ENCODE assay signal across 26 mouse cellular contexts in genomic region chr4:104869581-104869980, GRCm38 (mm10). TPM values are rescaled to one million over a fixed set of nuclear protein-coding genes. Genes with fewer than 3 reads are reported as not detected.
DNase-seq lines count a peak whose midpoint lies in the region; ATAC-seq and TF ChIP-seq lines count a peak whose summit lies in the region.
"Had no signal": no experiment of that assay in that cellular context is flagged by ENCODE, and none has a peak within 500 bp of the region (broad histone marks: within the 10 kb centered on the region; RNA-seq: fewer than 3 reads in every experiment).

No protein-coding gene starts in this region.

- no peaks in the 10 kb centered on the region for H3K27me3 ChIP-seq in kidney, embryonic 15.5 days
- no peaks in the 10 kb centered on the region for H3K27me3 ChIP-seq in liver, postnatal 0 days (ENCODE audit: insufficient read depth, low read length)
- no peaks in the 10 kb centered on the region for H3K27me3 ChIP-seq in liver, embryonic 12.5 days (replicated peaks)
- H3K27me3 ChIP-seq: embryonic facial prominence, embryonic 12.5 days; forebrain, embryonic 15.5 days; hindbrain, embryonic 13.5 days had no signal

- no peak overlapping the region for H3K4me3 ChIP-seq in kidney, embryonic 15.5 days (replicated peaks)
- no peak overlapping the region for H3K4me3 ChIP-seq in liver, postnatal 0 days (ENCODE audit: low read depth, low read length)
- no peak overlapping the region for H3K4me3 ChIP-seq in liver, embryonic 12.5 days
- H3K4me3 ChIP-seq: embryonic facial prominence, embryonic 12.5 days; forebrain, embryonic 15.5 days; hindbrain, embryonic 13.5 days had no signal

- no peak overlapping the region for H3K9ac ChIP-seq in kidney, embryonic 15.5 days
- H3K9ac ChIP-seq in liver, postnatal 0 days (replicated peaks): no peak overlapping the region
- no peak overlapping the region for H3K9ac ChIP-seq in liver, embryonic 12.5 days
- H3K9ac ChIP-seq: embryonic facial prominence, embryonic 12.5 days; forebrain, embryonic 15.5 days; hindbrain, embryonic 13.5 days had no signal

- no peak for ATAC-seq in kidney, embryonic 15.5 days (replicated peaks; ENCODE audit: low FRiP score)
- ATAC-seq in liver, postnatal 0 days: no peak
- no peak for ATAC-seq in liver, embryonic 12.5 days
- ATAC-seq: forebrain, embryonic 15.5 days had no signal

- peak; percentile 79 for DNase-seq in kidney, adult 11 months
- DNase-seq in liver, postnatal 0 days: peak; percentile 24
- DNase-seq in kidney, postnatal 10 days: peak; percentile 57
- DNase-seq in kidney, postnatal 4 days: peak; percentile 43 to 63
- no peak for DNase-seq in left cerebral cortex, adult 9 months (ENCODE audit: low spot score in 2 of 2)
- DNase-seq in heart, postnatal 4 days: no peak
- DNase-seq: adrenal gland, postnatal 10 days; cerebellum, adult 11 months; cerebellum, adult 8-10 months; cerebellum, postnatal 25 days; heart, postnatal 10 days had no signal

- H3K4me2 ChIP-seq in kidney, embryonic 15.5 days: no peak overlapping the region
- H3K4me2 ChIP-seq in liver, postnatal 0 days (ENCODE audit: low read depth, low read length): no peak overlapping the region
- no peak overlapping the region for H3K4me2 ChIP-seq in liver, embryonic 12.5 days
- H3K4me2 ChIP-seq: embryonic facial prominence, embryonic 12.5 days; forebrain, embryonic 15.5 days; hindbrain, embryonic 13.5 days had no signal

- no peak for TF ChIP-seq CTCF in liver, postnatal 0 days (IDR thresholded peaks at IDR 0.05; ENCODE audit: low read depth)

- no peak overlapping the region for H3K27ac ChIP-seq in kidney, embryonic 15.5 days
- no peak overlapping the region for H3K27ac ChIP-seq in liver, postnatal 0 days (ENCODE audit: low read depth)
- no peak overlapping the region for H3K27ac ChIP-seq in liver, embryonic 12.5 days
- H3K27ac ChIP-seq: embryonic facial prominence, embryonic 12.5 days; forebrain, embryonic 15.5 days; hindbrain, embryonic 13.5 days had no signal

- no peaks in the 10 kb centered on the region for H3K9me3 ChIP-seq in kidney, embryonic 15.5 days (replicated peaks)
- H3K9me3 ChIP-seq in liver, postnatal 0 days (ENCODE audit: low read length): no peaks in the 10 kb centered on the region
- no peaks in the 10 kb centered on the region for H3K9me3 ChIP-seq in liver, embryonic 12.5 days (replicated peaks)
- H3K9me3 ChIP-seq: embryonic facial prominence, embryonic 12.5 days; forebrain, embryonic 15.5 days; hindbrain, embryonic 13.5 days had no signal

- no peaks in the 10 kb centered on the region for H3K36me3 ChIP-seq in kidney, embryonic 15.5 days
- H3K36me3 ChIP-seq in liver, postnatal 0 days (replicated peaks; ENCODE audit: insufficient read depth, low read length): no peaks in the 10 kb centered on the region
- H3K36me3 ChIP-seq in liver, embryonic 12.5 days: no peaks in the 10 kb centered on the region
- H3K36me3 ChIP-seq: embryonic facial prominence, embryonic 12.5 days; forebrain, embryonic 15.5 days; hindbrain, embryonic 13.5 days had no signal

- no peak for TF ChIP-seq EP300 in liver, postnatal 0 days (IDR thresholded peaks at IDR 0.05; ENCODE audit: low read depth)

- no peaks in the 10 kb centered on the region for H3K4me1 ChIP-seq in kidney, embryonic 15.5 days
- H3K4me1 ChIP-seq in liver, postnatal 0 days (ENCODE audit: insufficient read depth): no peaks in the 10 kb centered on the region
- no peaks in the 10 kb centered on the region for H3K4me1 ChIP-seq in liver, embryonic 12.5 days
- H3K4me1 ChIP-seq: hindbrain, embryonic 13.5 days had no signal

RNA-seq across cellular contexts. Expression of gene C8a, which starts 6.6 kb away (rescaled TPM):
- polyA plus RNA-seq in kidney, embryonic 15.5 days (2015; fragmentation: Nextera tagmentation; extraction: Ambion mirVana): 0.19 and 0.23 TPM in 2 replicates
- polyA plus RNA-seq in liver, postnatal 0 days (2015; fragmentation: Nextera tagmentation; extraction: Ambion mirVana): 31.1 and 33.1 TPM in 2 replicates
- polyA plus RNA-seq in liver, embryonic 12.5 days (2016; fragmentation: Nextera tagmentation; extraction: Ambion mirVana): 7.3 and 7.4 TPM in 2 replicates
- total RNA-seq in heart, postnatal 4 days (2021): not detected
- total RNA-seq: gastrocnemius, adult 8-10 months; heart, postnatal 10 days; hematopoietic stem cell, adult 5-6 weeks; MEL had no signal
- polyA plus RNA-seq: C2C12; embryonic facial prominence, embryonic 12.5 days; forebrain, embryonic 11.5 days; forebrain, embryonic 15.5 days; heart, embryonic 14.5 days; hindbrain, embryonic 13.5 days had no signal

RNA-seq across cellular contexts. Expression of gene Gm17662, which starts 12.5 kb away (rescaled TPM):
- not detected in 2 replicates for polyA plus RNA-seq in kidney, embryonic 15.5 days (2015; fragmentation: Nextera tagmentation; extraction: Ambion mirVana)
- not detected in 2 replicates for polyA plus RNA-seq in liver, postnatal 0 days (2015; fragmentation: Nextera tagmentation; extraction: Ambion mirVana)
- not detected in 2 replicates for polyA plus RNA-seq in liver, embryonic 12.5 days (2016; fragmentation: Nextera tagmentation; extraction: Ambion mirVana)
- total RNA-seq in heart, postnatal 4 days (2021): not detected
- total RNA-seq: adrenal gland, postnatal 10 days; adrenal gland, postnatal 4 days; gastrocnemius, adult 8-10 months; heart, postnatal 10 days; hematopoietic stem cell, adult 5-6 weeks; MEL had no signal
- polyA plus RNA-seq: brain, embryonic 14.5 days; C2C12; cortical plate, adult 2 months; embryonic facial prominence, embryonic 12.5 days; forebrain, embryonic 11.5 days; forebrain, embryonic 15.5 days; gonadal fat pad, adult 2 months; heart, embryonic 14.5 days; hindbrain, embryonic 13.5 days had no signal

RNA-seq across cellular contexts. Expression of gene Fyb2, which starts 43.7 kb away (rescaled TPM):
- polyA plus RNA-seq in kidney, embryonic 15.5 days (2015; fragmentation: Nextera tagmentation; extraction: Ambion mirVana): 0.45 and 0.56 TPM in 2 replicates
- 1.7 and 1.8 TPM in 2 replicates for polyA plus RNA-seq in liver, postnatal 0 days (2015; fragmentation: Nextera tagmentation; extraction: Ambion mirVana)
- not detected in 2 replicates for polyA plus RNA-seq in liver, embryonic 12.5 days (2016; fragmentation: Nextera tagmentation; extraction: Ambion mirVana)
- not detected for total RNA-seq in heart, postnatal 4 days (2021)
- total RNA-seq: hematopoietic stem cell, adult 5-6 weeks had no signal
- polyA plus RNA-seq: heart, embryonic 14.5 days had no signal

Comparison
In these comparisons a context has a peak if more than half of its experiments do, and no peak if none do; other contexts are left out.
1. DNase-seq: peak in kidney, adult 11 months (single experiment), liver, postnatal 0 days (single experiment), kidney, postnatal 10 days (single experiment) and kidney, postnatal 4 days (2 of 2); none in left cerebral cortex, adult 9 months (0 of 2) and heart, postnatal 4 days (single experiment).